Mouse (Mus musculus) MEL (cell line): ENCODE measurements around the gene Nuf2.

ENCODE experiments used
- CTCF ChIP-seq, 3 experiments: IDR thresholded peaks in 2 of 3; conservative IDR thresholded peaks in 1 of 3; 2 replicates each; pipeline ENCODE4 v1.5.1; 2011 to 2012; ENCODE audit warnings: low read length in 3 of 3, low read depth in 2 of 3, mild to moderate bottlenecking in 2 of 3, improper control_type of control experiment in 1 of 3, inconsistent platforms in 1 of 3, mixed read lengths in 1 of 3, moderate library complexity in 1 of 3; ENCODE audit not compliant: control insufficient read depth in 1 of 3, insufficient read depth in 1 of 3, poor library complexity in 1 of 3, severe bottlenecking in 1 of 3
- E2F4 ChIP-seq: IDR thresholded peaks from 2 replicates; pipeline ENCODE4 v1.6.1; 2011; ENCODE audit warnings: low read depth, low read length, improper control_type of control experiment, borderline replicate concordance
- MXI1 ChIP-seq: IDR thresholded peaks from 2 replicates; pipeline ENCODE4 v1.6.1; 2011; ENCODE audit warnings: mild to moderate bottlenecking, low read depth, low read length, improper control_type of control experiment
- NELFE ChIP-seq: IDR thresholded peaks from 2 replicates; pipeline ENCODE4 v1.6.1; 2011; ENCODE audit warnings: low read depth, low read length, improper control_type of control experiment
- POLR2A ChIP-seq, 2 experiments: IDR thresholded peaks; 2 replicates each; pipeline ENCODE4 v1.6.1; 2011 to 2012; ENCODE audit warnings: low read length in 2 of 2, mild to moderate bottlenecking in 2 of 2, control low read depth in 1 of 2, improper control_type of control experiment in 1 of 2, low read depth in 1 of 2, moderate library complexity in 1 of 2; ENCODE audit not compliant: control insufficient read depth in 1 of 2, insufficient read depth in 1 of 2, poor library complexity in 1 of 2
- POLR2AphosphoS2 ChIP-seq: IDR thresholded peaks from 2 replicates; pipeline ENCODE4 v1.6.1; 2011; ENCODE audit warnings: low read length, improper control_type of control experiment
- RAD21 ChIP-seq: IDR thresholded peaks from 2 replicates; pipeline ENCODE4 v1.6.1; 2011; ENCODE audit warnings: mild to moderate bottlenecking, low read depth, low read length, improper control_type of control experiment
- TAL1 ChIP-seq: IDR thresholded peaks from 2 replicates; pipeline ENCODE4 v1.6.1; 2012; ENCODE audit warnings: mild to moderate bottlenecking, inconsistent platforms, low read length, moderate library complexity, mixed read lengths

DNA sequence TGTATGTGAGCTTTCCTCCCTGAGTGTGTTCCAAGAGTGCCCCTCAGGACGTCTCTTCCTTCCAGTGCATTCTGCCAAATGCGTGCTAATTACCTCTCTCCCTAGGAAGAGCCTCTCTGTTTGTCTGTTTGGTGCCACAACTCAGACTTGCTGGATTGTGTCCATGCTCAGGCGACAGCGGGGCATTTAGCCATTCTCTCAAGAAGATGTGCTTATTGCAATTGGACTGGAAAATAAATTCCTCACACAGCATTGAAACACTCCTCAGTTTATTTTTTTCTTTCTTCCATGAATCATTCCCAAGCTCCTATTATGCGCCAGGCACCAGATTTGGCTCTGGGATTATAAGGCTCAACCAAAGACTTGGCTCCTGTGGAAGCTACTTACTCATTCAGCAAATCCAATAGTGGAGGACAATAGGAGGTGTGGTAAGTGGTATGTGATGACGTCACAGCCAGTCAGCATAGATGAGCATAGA lies 45.8 kb downstream of the Nuf2 start:
- TF ChIP-seq CTCF (IDR thresholded peaks at IDR 0.05 in 2 of 3, conservative IDR thresholded peaks at IDR 0.05 in 1 of 3; ENCODE audit: control insufficient read depth in 1 of 3, insufficient read depth in 1 of 3, low read depth in 2 of 3, low read length in 3 of 3, poor library complexity in 1 of 3, severe bottlenecking in 1 of 3): no peak
- TF ChIP-seq NELFE: no peak
- TF ChIP-seq POLR2A (IDR thresholded peaks at IDR 0.05; ENCODE audit: control insufficient read depth in 1 of 2, insufficient read depth in 1 of 2, low read depth in 1 of 2, low read length in 2 of 2, poor library complexity in 1 of 2): no peak
- TF ChIP-seq E2F4: no peak
- no peak for TF ChIP-seq TAL1
- TF ChIP-seq RAD21: no peak
- no peak for TF ChIP-seq MXI1
- TF ChIP-seq POLR2AphosphoS2: no peak
